Mouse (Mus musculus): Measurements from ENCODE around the gene Pik3ap1. TPM values are rescaled to one million over a fixed set of nuclear protein-coding genes. Genes with fewer than 3 reads are reported as not detected.
A peak's percentile ranks its signal among the peaks of the same experiment; 100 is the strongest.
"Not testable (repeated sequence)": the region's sequence is repeated elsewhere in the genome, so short reads cannot be mapped to it uniquely, and the experiment has no call there.

Gene Pik3ap1
- total RNA-seq (2014; fragmentation: Nextera tagmentation) (0.19 TPM in 1 of 2 replicates, not detected in the other), total RNA-seq (2017) (0.12 and 0.16 TPM in 2 replicates), polyA plus RNA-seq (2012) (0.07 and 0.09 TPM in 2 replicates)

DNA sequence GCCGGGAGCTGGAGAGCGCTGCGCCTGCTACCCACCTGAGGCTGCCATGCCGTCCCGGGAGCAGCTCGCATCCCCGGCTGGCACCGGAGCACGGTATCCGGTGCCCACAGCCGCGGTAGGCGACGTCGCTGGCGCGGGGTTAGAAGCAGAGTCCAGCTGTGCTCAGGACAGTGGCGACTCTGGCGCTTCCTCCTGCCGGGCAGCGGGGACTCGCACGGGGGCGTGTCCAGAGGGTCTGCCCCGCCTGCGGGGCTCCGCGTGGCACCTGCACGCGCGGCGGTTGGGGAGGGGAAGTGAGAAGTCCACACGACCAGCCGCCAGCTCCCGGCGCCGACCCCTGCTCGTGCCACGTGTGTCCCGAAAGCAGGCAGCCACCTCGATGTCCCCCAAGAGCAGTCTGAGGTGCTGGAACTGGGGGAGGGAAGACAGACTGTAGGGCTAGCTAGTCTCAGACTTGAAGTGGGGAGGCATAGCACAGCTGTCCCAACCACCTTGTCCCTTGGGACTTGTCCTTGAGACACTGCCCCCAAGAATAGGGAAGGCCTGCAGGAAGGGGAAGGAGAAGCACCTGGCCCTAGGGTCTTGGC lies at the start of gene Pik3ap1:
Pik3ap1 (minus strand) TSS at position 181 of the 587 bp plus-strand sequence.
- TF ChIP-seq GATA1 (IDR thresholded peaks at IDR 0.05; ENCODE audit: borderline replicate concordance, low read length) (no peak), POLR2AphosphoS5 (IDR thresholded peaks at IDR 0.05; ENCODE audit: insufficient replicate concordance, low read depth, low read length) (no peak), GATA2 (IDR thresholded peaks at IDR 0.05; ENCODE audit: borderline replicate concordance, low read depth, low read length) (no peak), TAL1 (conservative IDR thresholded peaks at IDR 0.05; ENCODE audit: low read depth, low read length) (no peak), CTCF (IDR thresholded peaks at IDR 0.05; ENCODE audit: low read depth, low read length) (no peak)
- Histone ChIP-seq H3K9me3 (replicated peaks) (no peaks in the 10 kb centered on the region), H3K4me3 (ENCODE audit: low read depth, low read length) (peak within 1 kb of the TSS; percentile 11; the same call in 1 of the 2 replicates), H3K27me3 (ENCODE audit: insufficient read depth, low read length) (peaks cover 11% of the 10 kb centered on the region), H3K4me1 (ENCODE audit: insufficient read depth, low read depth, low read length) (peaks cover 3% of the 10 kb centered on the region; the same call in 1 of the 2 replicates), H3K36me3 (replicated peaks) (no peaks in the 10 kb centered on the region)
- DNase-seq (ENCODE audit: low spot score) (no peak), ATAC-seq (ENCODE audit: extremely low read depth, insufficient number of reproducible peaks, low FRiP score, poor library complexity, severe bottlenecking) (no peak)

DNA sequence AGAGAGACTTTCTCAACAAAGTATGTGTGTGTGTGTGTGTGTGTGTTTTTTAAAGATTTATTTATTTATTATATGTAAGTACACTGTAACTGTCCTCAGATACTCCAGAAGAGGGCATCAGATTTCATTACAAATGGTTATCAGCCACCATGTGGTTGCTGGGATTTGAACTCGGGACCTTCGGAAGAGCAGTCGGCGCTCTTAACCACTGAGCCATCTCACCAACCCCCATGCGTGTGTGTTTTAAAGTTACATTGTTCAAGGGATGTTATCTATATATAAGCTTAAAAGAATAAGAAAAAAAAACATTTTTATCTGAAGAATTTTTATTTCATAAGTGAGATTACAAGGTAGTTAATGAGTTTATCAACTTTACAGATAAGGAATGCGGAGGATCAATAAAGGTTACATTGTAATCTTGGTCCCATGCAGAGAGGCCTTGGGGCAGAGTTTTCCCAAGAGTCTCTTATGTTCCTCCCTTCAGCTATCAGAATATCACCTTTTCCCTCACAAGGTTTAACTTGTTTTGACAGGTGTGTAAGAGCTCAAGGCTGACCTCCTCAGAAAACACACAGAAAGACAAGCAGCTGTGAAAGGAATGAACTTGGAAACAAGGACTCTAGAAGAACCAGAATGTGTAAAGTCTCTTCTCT lies 46.7 kb upstream of the Pik3ap1 start:
- not testable (repeated sequence) for H3K4me1 ChIP-seq (ENCODE audit: insufficient read depth, low read depth, low read length); H3K27me3 ChIP-seq (ENCODE audit: insufficient read depth, low read length); ATAC-seq (ENCODE audit: extremely low read depth, insufficient number of reproducible peaks, low FRiP score, poor library complexity, severe bottlenecking); DNase-seq (ENCODE audit: low spot score); H3K9me3 ChIP-seq (replicated peaks); H3K4me3 ChIP-seq (ENCODE audit: low read depth, low read length); H3K36me3 ChIP-seq (replicated peaks)

DNA sequence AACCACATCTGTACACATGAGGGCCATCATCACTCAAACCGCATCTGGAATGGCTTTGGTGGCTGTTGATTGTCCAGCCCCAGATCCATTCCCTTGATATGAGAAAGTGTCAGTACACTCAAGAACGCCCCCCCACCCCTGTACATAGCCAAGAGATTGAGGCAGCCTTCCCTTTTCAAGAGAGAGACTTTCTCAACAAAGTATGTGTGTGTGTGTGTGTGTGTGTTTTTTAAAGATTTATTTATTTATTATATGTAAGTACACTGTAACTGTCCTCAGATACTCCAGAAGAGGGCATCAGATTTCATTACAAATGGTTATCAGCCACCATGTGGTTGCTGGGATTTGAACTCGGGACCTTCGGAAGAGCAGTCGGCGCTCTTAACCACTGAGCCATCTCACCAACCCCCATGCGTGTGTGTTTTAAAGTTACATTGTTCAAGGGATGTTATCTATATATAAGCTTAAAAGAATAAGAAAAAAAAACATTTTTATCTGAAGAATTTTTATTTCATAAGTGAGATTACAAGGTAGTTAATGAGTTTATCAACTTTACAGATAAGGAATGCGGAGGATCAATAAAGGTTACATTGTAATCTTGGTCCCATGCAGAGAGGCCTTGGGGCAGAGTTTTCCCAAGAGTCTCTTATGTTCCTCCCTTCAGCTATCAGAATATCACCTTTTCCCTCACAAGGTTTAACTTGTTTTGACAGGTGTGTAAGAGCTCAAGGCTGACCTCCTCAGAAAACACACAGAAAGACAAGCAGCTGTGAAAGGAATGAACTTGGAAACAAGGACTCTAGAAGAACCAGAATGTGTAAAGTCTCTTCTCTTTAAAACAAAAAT lies 41.2 kb upstream of the Pik3ap1 start:
- H3K4me3 ChIP-seq (ENCODE audit: low read depth, low read length); H3K4me1 ChIP-seq (ENCODE audit: insufficient read depth, low read depth, low read length); ATAC-seq (ENCODE audit: extremely low read depth, insufficient number of reproducible peaks, low FRiP score, poor library complexity, severe bottlenecking); H3K36me3 ChIP-seq (replicated peaks); H3K27me3 ChIP-seq (ENCODE audit: insufficient read depth, low read length); DNase-seq (ENCODE audit: low spot score); H3K9me3 ChIP-seq (replicated peaks): not testable (repeated sequence)

DNA sequence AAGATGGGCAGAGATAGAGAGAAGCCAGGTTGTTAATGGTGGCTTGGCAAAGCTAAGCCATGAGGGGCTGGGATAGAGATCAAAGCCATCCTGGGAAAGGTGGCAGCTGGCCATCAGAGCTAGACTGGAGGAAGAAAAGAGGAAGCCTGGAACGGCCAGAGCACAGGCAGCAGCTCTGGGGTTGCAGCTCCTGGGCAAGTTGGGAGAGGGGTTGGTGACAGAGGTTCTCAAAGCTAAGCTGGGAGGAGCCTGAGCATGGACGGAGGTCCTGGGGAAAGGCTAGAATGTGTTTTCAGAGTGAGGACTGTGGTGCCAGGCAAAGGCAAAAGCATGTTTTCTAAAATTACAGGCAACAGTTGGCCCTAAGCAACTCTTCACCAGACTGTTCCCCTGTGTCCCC lies 36.4 kb upstream of the Pik3ap1 start:
- no peaks in the 10 kb centered on the region for H3K4me1 ChIP-seq (ENCODE audit: insufficient read depth, low read depth, low read length)
- H3K36me3 ChIP-seq (replicated peaks), result no peaks in the 10 kb centered on the region
- H3K27me3 ChIP-seq (ENCODE audit: insufficient read depth, low read length), result peaks cover 7% of the 10 kb centered on the region
- no peaks in the 10 kb centered on the region for H3K9me3 ChIP-seq (replicated peaks)
- TF ChIP-seq GATA1 (IDR thresholded peaks at IDR 0.05; ENCODE audit: borderline replicate concordance, low read length) (no peak), CTCF (IDR thresholded peaks at IDR 0.05; ENCODE audit: low read depth, low read length) (no peak), TAL1 (conservative IDR thresholded peaks at IDR 0.05; ENCODE audit: low read depth, low read length) (no peak), POLR2AphosphoS5 (IDR thresholded peaks at IDR 0.05; ENCODE audit: insufficient replicate concordance, low read depth, low read length) (no peak), GATA2 (IDR thresholded peaks at IDR 0.05; ENCODE audit: borderline replicate concordance, low read depth, low read length) (no peak)
- no peak overlapping the region for H3K4me3 ChIP-seq (ENCODE audit: low read depth, low read length)
- DNase-seq (ENCODE audit: low spot score) (no peak), ATAC-seq (ENCODE audit: extremely low read depth, insufficient number of reproducible peaks, low FRiP score, poor library complexity, severe bottlenecking) (no peak)

DNA sequence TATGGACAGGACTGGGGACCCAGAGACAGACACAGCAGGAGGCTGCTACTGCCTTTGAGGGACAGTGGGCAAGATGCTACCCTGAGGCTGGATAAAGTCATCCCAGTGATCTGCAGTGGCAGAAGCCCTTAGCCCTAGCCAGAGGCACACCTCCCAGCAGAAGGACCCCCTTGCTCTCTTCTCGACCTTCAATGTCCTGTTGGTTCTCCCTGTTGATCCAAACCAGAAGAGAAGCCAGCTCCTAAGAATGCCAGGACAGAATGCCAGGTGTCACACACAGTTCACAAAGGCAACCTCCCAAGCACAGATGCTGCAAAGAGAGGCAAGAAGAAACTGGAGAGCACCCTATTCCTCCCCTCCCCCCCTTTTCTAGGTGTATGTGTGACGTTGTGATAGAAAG lies 33.9 kb upstream of the Pik3ap1 start:
- H3K27me3 ChIP-seq (ENCODE audit: insufficient read depth, low read length), result peaks cover 7% of the 10 kb centered on the region
- H3K4me3 ChIP-seq (ENCODE audit: low read depth, low read length), result no peak overlapping the region
- H3K4me1 ChIP-seq (ENCODE audit: insufficient read depth, low read depth, low read length), result no peaks in the 10 kb centered on the region
- TF ChIP-seq POLR2AphosphoS5 (IDR thresholded peaks at IDR 0.05; ENCODE audit: insufficient replicate concordance, low read depth, low read length) (no peak), TAL1 (conservative IDR thresholded peaks at IDR 0.05; ENCODE audit: low read depth, low read length) (no peak), GATA1 (IDR thresholded peaks at IDR 0.05; ENCODE audit: borderline replicate concordance, low read length) (no peak), GATA2 (IDR thresholded peaks at IDR 0.05; ENCODE audit: borderline replicate concordance, low read depth, low read length) (no peak), CTCF (IDR thresholded peaks at IDR 0.05; ENCODE audit: low read depth, low read length) (no peak)
- no peaks in the 10 kb centered on the region for H3K9me3 ChIP-seq (replicated peaks)
- DNase-seq (ENCODE audit: low spot score), result no peak
- ATAC-seq (ENCODE audit: extremely low read depth, insufficient number of reproducible peaks, low FRiP score, poor library complexity, severe bottlenecking), result no peak
- H3K36me3 ChIP-seq (replicated peaks), result no peaks in the 10 kb centered on the region

DNA sequence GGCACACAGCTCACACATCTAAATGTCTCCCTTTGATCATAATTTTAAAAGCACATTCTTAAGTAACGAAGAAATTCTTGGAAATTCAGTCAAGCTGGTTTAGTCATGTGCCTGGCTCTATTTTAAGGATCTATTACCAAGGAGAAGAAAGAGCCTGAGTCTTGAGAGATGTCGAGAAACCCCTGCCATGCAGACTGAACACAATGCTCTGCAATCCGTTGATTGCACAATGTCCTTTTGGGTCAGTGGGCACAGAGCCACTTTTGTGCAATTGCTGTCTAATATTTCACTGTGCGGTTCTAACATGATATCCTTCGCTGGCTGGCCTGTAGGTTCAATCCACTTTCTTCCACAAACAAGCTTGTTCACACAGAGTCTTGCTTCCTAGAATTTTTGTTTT lies 33.1 kb upstream of the Pik3ap1 start:
- no peak for ATAC-seq (ENCODE audit: extremely low read depth, insufficient number of reproducible peaks, low FRiP score, poor library complexity, severe bottlenecking)
- TF ChIP-seq GATA1 (IDR thresholded peaks at IDR 0.05; ENCODE audit: borderline replicate concordance, low read length) (no peak), TAL1 (conservative IDR thresholded peaks at IDR 0.05; ENCODE audit: low read depth, low read length) (no peak), GATA2 (IDR thresholded peaks at IDR 0.05; ENCODE audit: borderline replicate concordance, low read depth, low read length) (no peak), POLR2AphosphoS5 (IDR thresholded peaks at IDR 0.05; ENCODE audit: insufficient replicate concordance, low read depth, low read length) (no peak), CTCF (IDR thresholded peaks at IDR 0.05; ENCODE audit: low read depth, low read length) (no peak)
- H3K36me3 ChIP-seq (replicated peaks), result no peaks in the 10 kb centered on the region
- peaks cover 7% of the 10 kb centered on the region for H3K27me3 ChIP-seq (ENCODE audit: insufficient read depth, low read length)
- no peaks in the 10 kb centered on the region for H3K4me1 ChIP-seq (ENCODE audit: insufficient read depth, low read depth, low read length)
- H3K9me3 ChIP-seq (replicated peaks), result no peaks in the 10 kb centered on the region
- H3K4me3 ChIP-seq (ENCODE audit: low read depth, low read length), result no peak overlapping the region
- no peak for DNase-seq (ENCODE audit: low spot score)
